Mouse (Mus musculus): Measurements from ENCODE around the gene Trir. TPM values are rescaled to one million over a fixed set of nuclear protein-coding genes. Genes with fewer than 3 reads are reported as not detected.

Gene Trir
- polyA plus RNA-seq, 1 experiment from 2014 or later: 63.4 TPM

- under 1% methylated on average over 59 of the region's 59 CpGs for WGBS (ENCODE audit: insufficient replicate concordance)
- Histone ChIP-seq H3K27me3 (no peaks in the 10 kb centered on the region), H3K27ac (replicated peaks) (peak within 1 kb of the TSS; percentile 98), H3K36me3 (replicated peaks) (peaks cover 51% of the 10 kb centered on the region), H3K4me3 (replicated peaks) (peak within 1 kb of the TSS; percentile 85), H3K9me3 (replicated peaks) (no peaks in the 10 kb centered on the region), H3K9ac (peak within 1 kb of the TSS; percentile 94), H3K4me1 (replicated peaks) (peaks cover 77% of the 10 kb centered on the region), H3K4me2 (peak within 1 kb of the TSS; percentile 93)
- peak; percentile 84 for ATAC-seq (ENCODE audit: insufficient read depth)
These were observed 10.2 kb downstream of the Trir start, which contains the start of gene Tnpo2 for GRCm38 (mm10) chr8:85036718-85037365. Tnpo2 (plus strand) TSS chr8:85036915.

DNA sequence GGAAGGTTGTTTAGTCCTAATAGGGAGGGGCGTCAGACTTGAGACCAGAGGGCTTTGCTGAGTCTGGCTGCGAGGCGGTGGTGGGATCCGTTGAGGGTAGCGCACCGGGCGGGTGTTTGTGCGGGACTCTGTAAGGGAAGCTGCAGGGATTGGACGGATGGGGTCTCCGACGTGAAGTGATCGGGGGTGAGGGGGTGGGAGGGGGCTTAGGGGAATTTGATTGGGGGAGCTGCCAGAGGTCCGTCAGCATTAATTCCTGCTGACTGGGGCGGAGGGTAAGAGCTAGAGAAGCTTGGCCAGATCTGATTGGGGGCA, 10.7 kb downstream of the Trir start:
- peak; percentile 19 for ATAC-seq (ENCODE audit: insufficient read depth)
- Histone ChIP-seq H3K4me3 (replicated peaks) (peak overlapping the region; percentile 85), H3K36me3 (replicated peaks) (peaks cover 51% of the 10 kb centered on the region), H3K27me3 (no peaks in the 10 kb centered on the region), H3K9me3 (replicated peaks) (no peaks in the 10 kb centered on the region), H3K4me2 (peak overlapping the region; percentile 93), H3K9ac (peak overlapping the region; percentile 94), H3K27ac (replicated peaks) (peak overlapping the region; percentile 98), H3K4me1 (replicated peaks) (peaks cover 75% of the 10 kb centered on the region)
- WGBS (ENCODE audit: insufficient replicate concordance): under 1% methylated on average over 14 of the region's 14 CpGs

GRCm38 (mm10) chr8:85037681-85038531, 11.3 kb downstream of the Trir start:
- peaks cover 71% of the 10 kb centered on the region for H3K4me1 ChIP-seq (replicated peaks)

DNA sequence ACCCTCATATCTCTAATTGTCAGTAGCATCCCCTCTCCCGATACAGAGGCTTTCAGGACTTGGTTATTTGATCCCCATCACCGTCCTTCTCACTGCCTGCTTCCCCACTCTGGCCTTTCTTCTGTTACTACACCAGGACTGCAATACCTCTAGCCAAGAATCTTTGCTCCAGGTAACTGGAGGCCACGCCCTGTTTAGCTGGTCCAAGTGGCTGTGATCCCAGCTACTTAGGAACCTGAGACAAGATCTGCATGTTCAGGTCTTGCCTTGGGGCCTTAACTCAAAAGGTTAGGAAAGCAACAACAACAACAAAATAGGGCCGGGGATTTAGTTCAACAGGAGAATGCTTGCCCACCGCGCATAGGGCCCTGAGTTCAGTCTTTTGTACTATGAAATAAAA, 17.0 kb downstream of the Trir start:
- peaks cover 91% of the 10 kb centered on the region for H3K36me3 ChIP-seq (replicated peaks)
- WGBS (ENCODE audit: insufficient replicate concordance): 84% methylated on average over 6 of the region's 6 CpGs

More at GRCm38 (mm10) chr8:85037681-85038531, 11.3 kb downstream of the Trir start:
- Histone ChIP-seq H3K4me2 (peak overlapping the region; percentile 93), H3K27ac (replicated peaks) (peak overlapping the region; percentile 98), H3K27me3 (no peaks in the 10 kb centered on the region), H3K36me3 (replicated peaks) (peaks cover 51% of the 10 kb centered on the region), H3K9ac (peak overlapping the region; percentile 94), H3K4me3 (replicated peaks) (peak overlapping the region; percentile 85), H3K9me3 (replicated peaks) (no peaks in the 10 kb centered on the region)
- WGBS (ENCODE audit: insufficient replicate concordance): under 1% methylated on average over 57 of the region's 57 CpGs
- peak; percentile 38 for ATAC-seq (ENCODE audit: insufficient read depth)

DNA sequence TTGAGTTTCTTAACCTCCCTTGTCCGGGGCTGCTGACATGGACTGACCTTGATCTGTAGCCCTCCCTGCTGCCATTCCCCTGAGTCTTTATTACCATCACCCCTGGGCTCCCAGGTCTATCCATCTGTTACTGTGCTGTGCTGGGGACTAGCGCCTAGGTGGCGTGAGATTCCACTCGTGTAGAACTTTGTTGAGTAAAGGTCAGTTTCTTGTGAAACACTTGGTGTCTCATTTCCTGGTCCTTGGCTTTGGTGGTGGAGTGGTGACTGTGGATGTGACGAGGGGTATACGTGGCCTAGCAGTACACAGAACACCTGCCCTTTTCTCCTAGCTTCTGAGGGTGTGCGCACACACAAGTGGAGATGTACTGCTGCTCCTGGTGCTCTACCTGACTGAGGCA, 30.7 kb downstream of the Trir start:
- Histone ChIP-seq H3K27ac (replicated peaks) (no peak overlapping the region), H3K36me3 (replicated peaks) (peaks cover 51% of the 10 kb centered on the region), H3K4me1 (replicated peaks) (peaks cover 23% of the 10 kb centered on the region), H3K9ac (no peak overlapping the region), H3K4me3 (replicated peaks) (no peak overlapping the region), H3K27me3 (no peaks in the 10 kb centered on the region), H3K4me2 (no peak overlapping the region), H3K9me3 (replicated peaks) (no peaks in the 10 kb centered on the region)
- WGBS (ENCODE audit: insufficient replicate concordance): 77% methylated on average over 7 of the region's 7 CpGs
- no peak for ATAC-seq (ENCODE audit: insufficient read depth)

More for the DNA sequence above, 17.0 kb downstream of the Trir start:
- Histone ChIP-seq H3K4me1 (replicated peaks) (peaks cover 28% of the 10 kb centered on the region), H3K4me2 (no peak overlapping the region), H3K27ac (replicated peaks) (no peak overlapping the region), H3K9ac (no peak overlapping the region), H3K27me3 (no peaks in the 10 kb centered on the region), H3K9me3 (replicated peaks) (no peaks in the 10 kb centered on the region), H3K4me3 (replicated peaks) (no peak overlapping the region)
- no peak for ATAC-seq (ENCODE audit: insufficient read depth)

DNA sequence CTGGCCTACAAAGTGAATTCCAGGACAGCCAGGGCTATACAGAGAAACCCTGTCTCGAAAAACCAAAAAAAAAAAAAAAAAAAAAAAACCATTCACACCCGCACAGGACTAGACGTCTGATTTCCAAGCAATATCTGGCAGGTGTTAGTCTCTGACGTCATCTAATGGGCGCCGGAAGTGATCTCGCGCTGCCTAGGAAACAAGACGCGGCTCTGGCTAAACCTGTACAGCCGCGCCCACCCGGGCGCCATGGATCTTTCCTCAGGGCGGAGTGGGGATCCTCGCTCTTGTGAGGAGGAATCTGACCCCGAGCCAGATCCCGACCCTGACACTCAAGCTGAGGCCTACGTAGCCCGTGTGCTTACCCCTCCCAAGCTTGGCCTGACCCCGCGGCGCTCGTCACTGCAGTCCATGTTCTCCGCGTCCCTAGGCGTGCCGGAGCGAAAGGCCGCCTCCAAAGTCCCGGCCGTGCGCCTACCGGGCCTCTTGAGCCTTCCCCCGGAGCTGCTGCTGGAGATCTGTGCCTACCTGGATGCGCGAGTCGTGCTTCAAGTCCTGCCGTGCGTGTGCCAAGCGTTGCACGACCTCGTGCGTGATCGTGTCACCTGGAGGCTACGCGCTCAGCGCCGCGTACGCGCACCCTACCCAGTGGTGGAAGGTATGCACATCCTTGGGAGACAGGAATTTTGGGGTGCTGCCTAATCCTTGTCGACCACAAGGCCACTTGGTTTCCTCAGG, 33.4 kb downstream of the Trir start, which contains the start of gene Fbxw9:
Gene Fbxw9 (plus strand): TSS at position 177 of the 738 bp plus-strand sequence.
- Histone ChIP-seq H3K27me3 (no peaks in the 10 kb centered on the region), H3K9me3 (replicated peaks) (no peaks in the 10 kb centered on the region), H3K36me3 (replicated peaks) (peaks cover 24% of the 10 kb centered on the region), H3K4me1 (replicated peaks) (peaks cover 31% of the 10 kb centered on the region), H3K4me2 (peak within 1 kb of the TSS; percentile 94), H3K9ac (peak within 1 kb of the TSS; percentile 61), H3K4me3 (replicated peaks) (peak within 1 kb of the TSS; percentile 71), H3K27ac (replicated peaks) (no peak within 1 kb of the TSS)
- under 1% methylated on average over 53 of the region's 53 CpGs for WGBS (ENCODE audit: insufficient replicate concordance)
- peak; percentile 75 for ATAC-seq (ENCODE audit: insufficient read depth)

DNA sequence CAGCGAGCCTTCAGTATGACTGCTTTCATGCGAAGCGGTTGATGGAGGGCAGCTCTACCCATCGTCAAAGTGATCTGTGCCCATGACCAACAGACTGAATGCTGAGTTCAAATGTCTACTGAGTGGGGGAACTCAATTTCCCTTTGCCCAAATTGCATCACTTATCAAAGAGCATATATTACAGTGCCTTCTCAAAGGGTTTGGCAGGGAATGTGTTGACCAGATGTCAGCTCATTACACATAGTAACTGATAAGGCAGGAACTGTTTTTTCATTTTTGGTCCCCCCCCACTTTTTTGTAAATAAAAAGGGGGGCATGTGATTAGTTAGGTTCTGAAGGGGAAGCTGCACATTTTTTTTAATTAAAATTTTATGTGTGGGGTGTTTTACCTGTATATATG, 36.0 kb downstream of the Trir start:
- WGBS (ENCODE audit: insufficient replicate concordance): 77% methylated on average over 4 of the region's 4 CpGs

DNA sequence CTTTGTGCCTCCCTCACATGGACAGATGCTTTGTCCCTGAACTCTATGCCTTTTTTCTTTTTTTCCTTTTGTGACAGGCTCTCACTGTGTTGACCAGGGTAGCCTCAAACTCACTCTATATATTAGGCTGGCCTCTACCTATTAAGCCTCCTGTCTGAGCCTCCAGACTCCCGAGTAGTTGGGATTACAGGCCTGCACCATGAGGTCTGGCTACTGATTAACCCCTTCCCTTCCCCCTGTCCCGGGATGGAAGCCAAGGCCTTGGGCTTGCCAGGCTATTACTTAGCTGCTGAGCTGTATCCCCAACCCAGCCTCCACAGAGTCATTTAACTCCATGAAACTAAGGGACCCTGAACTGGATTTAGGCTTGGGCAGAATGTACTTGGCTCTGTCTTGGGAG, 38.6 kb downstream of the Trir start:
- ATAC-seq (ENCODE audit: insufficient read depth): peak; percentile 47; the same call in 1 of the 2 replicates
- H3K4me3 ChIP-seq (replicated peaks): no peak overlapping the region
- peaks cover 39% of the 10 kb centered on the region for H3K4me1 ChIP-seq (replicated peaks)
- 45% methylated on average over 2 of the region's 2 CpGs for WGBS (ENCODE audit: insufficient replicate concordance)
- no peaks in the 10 kb centered on the region for H3K27me3 ChIP-seq
- H3K36me3 ChIP-seq (replicated peaks): no peaks in the 10 kb centered on the region
- H3K9me3 ChIP-seq (replicated peaks): no peaks in the 10 kb centered on the region
- H3K9ac ChIP-seq: no peak overlapping the region
- H3K4me2 ChIP-seq: no peak overlapping the region
- peak overlapping the region; percentile 45; the same call in 1 of the 2 replicates for H3K27ac ChIP-seq (replicated peaks)

More for the DNA sequence above, 36.0 kb downstream of the Trir start:
- Histone ChIP-seq H3K9ac (no peak overlapping the region), H3K27ac (replicated peaks) (no peak overlapping the region), H3K4me3 (replicated peaks) (no peak overlapping the region), H3K9me3 (replicated peaks) (no peaks in the 10 kb centered on the region), H3K36me3 (replicated peaks) (0 out of 2 replicates have a peak, but pooled peaks cover 1% of the 10 kb centered on the region), H3K27me3 (no peaks in the 10 kb centered on the region), H3K4me1 (replicated peaks) (peaks cover 45% of the 10 kb centered on the region), H3K4me2 (no peak overlapping the region)
- ATAC-seq (ENCODE audit: insufficient read depth): no peak

GRCm38 (mm10) chr8:85067155-85067554, 40.5 kb downstream of the Trir start:
- Histone ChIP-seq H3K4me2 (no peak overlapping the region), H3K9ac (no peak overlapping the region), H3K36me3 (replicated peaks) (no peaks in the 10 kb centered on the region), H3K4me3 (replicated peaks) (no peak overlapping the region), H3K27me3 (no peaks in the 10 kb centered on the region), H3K4me1 (replicated peaks) (peaks cover 41% of the 10 kb centered on the region), H3K9me3 (replicated peaks) (no peaks in the 10 kb centered on the region), H3K27ac (replicated peaks) (no peak overlapping the region)
- no peak for ATAC-seq (ENCODE audit: insufficient read depth)
- WGBS (ENCODE audit: insufficient replicate concordance): 86% methylated on average over 2 of the region's 2 CpGs

- H3K27me3 ChIP-seq: no peaks in the 10 kb centered on the region
- H3K4me1 ChIP-seq (replicated peaks): peaks cover 49% of the 10 kb centered on the region
- H3K4me2 ChIP-seq: no peak within 1 kb of the TSS
- H3K9ac ChIP-seq: no peak within 1 kb of the TSS
- H3K4me3 ChIP-seq (replicated peaks): no peak within 1 kb of the TSS
- H3K9me3 ChIP-seq (replicated peaks): no peaks in the 10 kb centered on the region
- no peak within 1 kb of the TSS for H3K27ac ChIP-seq (replicated peaks)
- no peak for ATAC-seq (ENCODE audit: insufficient read depth)
- 0 out of 2 replicates have a peak, but pooled peaks cover under 1% of the 10 kb centered on the region for H3K36me3 ChIP-seq (replicated peaks)
These were observed 41.4 kb downstream of the Trir start, which contains the start of gene Gm5741 for GRCm38 (mm10) chr8:85067982-85068381. Gm5741 (minus strand) TSS chr8:85067982.
